Mouse (Mus musculus) embryonic facial prominence, embryonic 11.5 days (tissue): Measurements from ENCODE around the gene 4931428L18Rik. TPM values are rescaled to one million over a fixed set of nuclear protein-coding genes. Genes with fewer than 3 reads are reported as not detected.
A peak's percentile ranks its signal among the peaks of the same experiment; 100 is the strongest.

Experiments used
- ATAC-seq: fragments of 200-750 bp; cut with Nextera tagmentation; replicated peaks from 2 replicates; pipeline ENCODE4 v1.8.0; 2017; ENCODE audit warnings: low read depth; ENCODE audit not compliant: insufficient number of reproducible peaks, low FRiP score, low TSS enrichment
- DNase-seq: peaks from one replicate; pipeline ENCODE4 v3.0.0-alpha.2; 2015; ENCODE audit warnings: low spot score
- H3K27ac ChIP-seq: fragments of 300-500 bp; sonication (generic); replicated peaks from 2 replicates; pipeline ENCODE4 v1.5.1; 2014; ENCODE audit warnings: mild to moderate bottlenecking, low read depth, low read length, control low read depth
- H3K27me3 ChIP-seq: fragments of 300-500 bp; sonication (generic); 2 replicates; pipeline ENCODE4 v1.6.1; 2014; ENCODE audit warnings: mild to moderate bottlenecking, low read length, moderate library complexity, mixed read lengths; ENCODE audit not compliant: control insufficient read depth, insufficient read depth
- H3K36me3 ChIP-seq: fragments of 300-500 bp; sonication (generic); replicated peaks from 2 replicates; pipeline ENCODE4 v1.6.1; 2014; ENCODE audit warnings: low read depth, mild to moderate bottlenecking, low read length, moderate library complexity, mixed read lengths; ENCODE audit not compliant: control insufficient read depth, insufficient read depth
- H3K4me1 ChIP-seq: fragments of 300-500 bp; sonication (generic); 2 replicates; pipeline ENCODE4 v1.6.1; 2014; ENCODE audit warnings: low read length, mixed read lengths; ENCODE audit not compliant: control insufficient read depth, insufficient read depth
- H3K4me2 ChIP-seq: fragments of 300-500 bp; sonication (generic); 2 replicates; pipeline ENCODE4 v1.6.1; 2014; ENCODE audit warnings: low read depth, mild to moderate bottlenecking, control low read depth, low read length, moderate library complexity
- H3K4me3 ChIP-seq: fragments of 300-500 bp; sonication (generic); 2 replicates; pipeline ENCODE4 v1.5.1; 2014; ENCODE audit warnings: low read depth, low read length, control low read depth
- H3K9ac ChIP-seq: fragments of 300-500 bp; sonication (generic); replicated peaks from 2 replicates; pipeline ENCODE4 v1.6.1; 2014; ENCODE audit warnings: mild to moderate bottlenecking, control low read depth, low read length
- H3K9me3 ChIP-seq: fragments of 300-500 bp; sonication (generic); replicated peaks from 2 replicates; pipeline ENCODE4 v1.6.1; 2016; ENCODE audit warnings: mild to moderate bottlenecking, low read length, inconsistent platforms, mixed read lengths; ENCODE audit not compliant: control insufficient read depth
- WGBS: fragments of 180-500 bp; shearing (Covaris S2); extraction: QIAGEN DNeasy Blood & Tissue Kit; methylation state at CpG from one replicate; pipeline ENCODE4 v1.1.7; 2014; 5-methylcytosine and 5-hydroxymethylcytosine counted together
- polyA plus RNA-seq: library from polyadenylated mRNA; unstranded; fragments of >200 nt; fragmentation: Nextera tagmentation; extraction: Ambion mirVana; gene quantifications from 2 replicates; pipeline ENCODE4 v1.2.1, GENCODE M21; 2014

The 4931428L18Rik gene
- polyA plus RNA-seq, 1 experiment from 2014 or later = not detected

- H3K27ac ChIP-seq = no peak overlapping the region
- no peak for ATAC-seq
- no peaks in the 10 kb centered on the region for H3K36me3 ChIP-seq
- 85% methylated on average over 7 of the region's 7 CpGs for WGBS
- no peaks in the 10 kb centered on the region for H3K27me3 ChIP-seq
- H3K4me1 ChIP-seq = no peaks in the 10 kb centered on the region
- H3K9me3 ChIP-seq = no peaks in the 10 kb centered on the region
- no peak overlapping the region for H3K4me2 ChIP-seq
- H3K9ac ChIP-seq = no peak overlapping the region
- DNase-seq = no peak
- H3K4me3 ChIP-seq = no peak overlapping the region
Observed at GRCm38 (mm10) chr1:31165326-31166121, 57.0 kb downstream of the 4931428L18Rik start.

- Histone ChIP-seq H3K27me3 (no peaks in the 10 kb centered on the region), H3K4me2 (no peak overlapping the region), H3K27ac (no peak overlapping the region), H3K9me3 (no peaks in the 10 kb centered on the region), H3K36me3 (no peaks in the 10 kb centered on the region), H3K9ac (no peak overlapping the region), H3K4me1 (no peaks in the 10 kb centered on the region), H3K4me3 (no peak overlapping the region)
- DNase-seq (no peak), ATAC-seq (no peak)
- 73% methylated on average over 18 of the region's 18 CpGs for WGBS
Observed at GRCm38 (mm10) chr1:31164527-31165189, 57.8 kb downstream of the 4931428L18Rik start.

- no peak overlapping the region for H3K4me2 ChIP-seq
- no peak overlapping the region for H3K4me3 ChIP-seq
- no peaks in the 10 kb centered on the region for H3K9me3 ChIP-seq
- no peak for DNase-seq
- ATAC-seq = no peak
- WGBS = 85% methylated on average over 2 of the region's 2 CpGs
- H3K36me3 ChIP-seq = no peaks in the 10 kb centered on the region
- H3K27me3 ChIP-seq = no peaks in the 10 kb centered on the region
- H3K9ac ChIP-seq = no peak overlapping the region
- no peak overlapping the region for H3K27ac ChIP-seq
- H3K4me1 ChIP-seq = no peaks in the 10 kb centered on the region
Observed at GRCm38 (mm10) chr1:31156884-31157283, 65.6 kb downstream of the 4931428L18Rik start.

GRCm38 (mm10) chr1:31156185-31156584 lies 66.3 kb downstream of the 4931428L18Rik start:
- H3K36me3 ChIP-seq = no peaks in the 10 kb centered on the region
- no peak overlapping the region for H3K9ac ChIP-seq
- H3K4me3 ChIP-seq = no peak overlapping the region
- no peaks in the 10 kb centered on the region for H3K9me3 ChIP-seq
- 86% methylated on average over 2 of the region's 2 CpGs for WGBS
- ATAC-seq (no peak), DNase-seq (no peak)
- H3K4me1 ChIP-seq = no peaks in the 10 kb centered on the region
- H3K27ac ChIP-seq = no peak overlapping the region
- H3K27me3 ChIP-seq = no peaks in the 10 kb centered on the region
- H3K4me2 ChIP-seq = no peak overlapping the region

GRCm38 (mm10) chr1:31153793-31154349 lies 68.6 kb downstream of the 4931428L18Rik start:
- no peak overlapping the region for H3K27ac ChIP-seq
- no peaks in the 10 kb centered on the region for H3K36me3 ChIP-seq
- ATAC-seq = no peak
- H3K4me2 ChIP-seq = no peak overlapping the region
- no peaks in the 10 kb centered on the region for H3K9me3 ChIP-seq
- 30% methylated on average over 7 of the region's 7 CpGs for WGBS
- H3K9ac ChIP-seq = no peak overlapping the region
- no peak overlapping the region for H3K4me3 ChIP-seq
- peak; percentile 70 for DNase-seq
- H3K27me3 ChIP-seq = no peaks in the 10 kb centered on the region
- peaks cover 4% of the 10 kb centered on the region; the same call in 1 of the 2 replicates for H3K4me1 ChIP-seq

- H3K4me2 ChIP-seq = no peak overlapping the region
- WGBS = 45% methylated on average over 2 of the region's 2 CpGs
- H3K4me1 ChIP-seq = peaks cover 4% of the 10 kb centered on the region; the same call in 1 of the 2 replicates
- no peaks in the 10 kb centered on the region for H3K27me3 ChIP-seq
- no peak overlapping the region for H3K4me3 ChIP-seq
- ATAC-seq = no peak
- H3K9ac ChIP-seq = no peak overlapping the region
- no peak overlapping the region for H3K27ac ChIP-seq
- H3K9me3 ChIP-seq = no peaks in the 10 kb centered on the region
- H3K36me3 ChIP-seq = no peaks in the 10 kb centered on the region
- DNase-seq = no peak
Observed at GRCm38 (mm10) chr1:31152799-31153426, 69.6 kb downstream of the 4931428L18Rik start.

- WGBS = 62% methylated on average over 3 of the region's 3 CpGs
- ATAC-seq = no peak
- Histone ChIP-seq H3K27me3 (no peaks in the 10 kb centered on the region), H3K27ac (no peak overlapping the region), H3K9ac (no peak overlapping the region), H3K4me1 (peaks cover 4% of the 10 kb centered on the region; the same call in 1 of the 2 replicates), H3K36me3 (no peaks in the 10 kb centered on the region), H3K9me3 (no peaks in the 10 kb centered on the region), H3K4me3 (no peak overlapping the region), H3K4me2 (no peak overlapping the region)
- no peak for DNase-seq
Observed at GRCm38 (mm10) chr1:31150546-31150945, 71.9 kb downstream of the 4931428L18Rik start.
